Mouse (Mus musculus) right cerebral cortex, adult 18-20 months (tissue): ENCODE measurements around the gene Arhgef1.

Experiments
- DNase-seq: peaks from one replicate; pipeline ENCODE4 v3.0.0; 2022; ENCODE audit warnings: mixed read lengths

Gene Arhgef1

DNA sequence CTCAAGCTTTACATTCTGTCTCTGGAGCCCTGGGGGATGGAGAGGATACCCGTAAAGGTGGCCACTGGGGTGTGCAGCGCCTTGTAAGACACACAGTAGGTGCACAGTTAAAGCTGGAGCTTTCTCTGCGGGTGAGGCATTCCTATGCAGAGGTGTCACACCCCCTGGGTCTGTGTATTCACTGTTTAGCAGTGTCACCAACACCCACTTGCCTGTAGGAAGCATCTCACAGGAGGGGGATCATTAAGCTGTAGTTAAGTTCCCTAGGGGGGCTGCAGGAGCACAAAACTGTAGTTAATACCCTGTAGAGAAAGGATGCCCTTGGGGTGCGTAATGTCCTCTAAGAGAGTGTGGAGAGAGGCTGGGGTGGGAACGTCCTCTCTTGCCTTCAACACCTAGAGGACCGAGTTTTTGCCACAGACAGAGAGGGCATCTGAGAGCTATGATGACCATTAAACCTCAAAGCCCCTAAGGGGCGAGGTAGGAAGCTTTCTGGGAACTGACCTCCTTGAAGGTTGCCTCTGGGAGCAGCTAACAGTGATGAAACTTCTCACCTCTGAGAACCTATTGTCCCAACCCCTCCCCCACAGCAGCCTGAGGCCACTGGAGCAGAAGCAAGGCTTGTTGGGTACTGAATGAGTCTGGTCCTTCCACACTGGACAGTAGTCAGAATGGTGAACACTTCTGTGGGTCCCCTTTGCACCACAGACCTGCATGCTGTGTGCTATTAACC lies 44.8 kb downstream of the Arhgef1 start:
- DNase-seq: no peak

DNA sequence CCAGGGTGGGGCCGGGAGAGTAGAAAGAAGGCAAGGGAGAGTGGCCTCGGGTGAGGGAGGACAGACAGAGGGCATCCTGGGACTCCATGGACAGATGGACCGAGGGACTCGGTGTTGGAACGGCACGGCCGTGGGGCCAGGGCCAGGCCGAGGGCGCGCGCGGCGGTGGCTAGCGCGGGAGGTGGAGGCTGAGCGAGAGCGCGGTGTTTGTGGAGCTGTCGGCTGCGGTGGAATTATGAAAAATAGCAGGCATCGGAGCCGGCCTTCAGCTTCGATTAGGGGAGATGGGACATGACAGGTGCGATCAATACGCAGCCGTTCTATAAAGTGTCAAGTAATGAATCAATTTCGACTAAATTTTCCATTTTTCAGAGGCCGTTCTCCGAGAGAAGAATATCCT lies 46.1 kb downstream of the Arhgef1 start:
- no peak for DNase-seq

DNA sequence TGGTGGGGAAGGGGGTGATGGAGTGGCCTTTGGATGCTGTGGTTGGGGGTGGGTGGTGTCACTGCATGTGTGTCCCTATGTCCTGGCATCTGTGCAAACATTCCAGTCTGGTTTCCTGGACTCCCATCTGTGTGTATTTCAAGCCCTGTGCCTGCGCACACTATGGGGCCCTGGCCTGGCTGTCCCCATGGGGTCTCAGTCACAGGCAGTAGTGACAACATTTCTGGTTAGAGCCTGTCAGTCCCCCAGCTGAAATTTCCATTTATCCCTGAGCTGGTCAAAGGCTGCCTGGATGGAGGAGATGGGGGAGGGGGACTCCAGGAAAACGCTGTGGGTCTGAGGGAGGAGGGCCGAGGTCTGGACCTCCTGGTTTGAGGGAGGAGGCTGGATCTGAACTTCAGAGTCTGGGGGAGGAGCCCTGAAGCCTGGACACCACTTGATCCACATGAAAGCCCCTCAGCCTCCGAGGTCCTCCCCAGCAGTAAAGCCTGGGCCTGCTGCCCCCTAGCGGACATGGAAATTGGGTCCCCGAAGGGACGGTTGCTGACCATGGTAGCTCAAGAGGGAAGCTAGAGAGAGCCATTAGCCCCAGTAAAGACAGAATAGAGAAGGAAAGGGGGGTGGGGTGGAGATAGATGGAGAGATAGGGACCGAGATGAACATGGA lies 47.4 kb downstream of the Arhgef1 start:
- no peak for DNase-seq

DNA sequence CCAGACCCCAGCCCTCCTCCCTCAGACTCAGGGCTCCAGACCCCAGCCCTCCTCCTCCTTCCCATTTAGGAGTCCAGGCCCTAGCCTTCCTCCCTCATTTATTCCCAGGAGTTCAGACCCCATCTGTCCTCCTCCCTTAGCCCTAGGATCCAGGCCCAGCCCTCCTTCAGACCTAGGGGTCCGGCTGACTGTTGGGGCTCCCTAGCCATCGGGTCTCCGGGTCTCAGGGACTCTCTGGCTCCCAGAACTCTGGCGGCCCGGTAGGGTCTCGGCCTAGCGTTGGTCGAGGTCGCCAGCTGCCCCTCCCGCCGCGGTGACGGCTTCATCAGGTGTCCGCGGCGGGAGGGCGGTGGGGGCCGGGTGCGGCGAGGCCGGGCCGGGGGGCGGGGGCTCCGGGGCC lies 51.3 kb downstream of the Arhgef1 start:
- DNase-seq: no peak

DNA sequence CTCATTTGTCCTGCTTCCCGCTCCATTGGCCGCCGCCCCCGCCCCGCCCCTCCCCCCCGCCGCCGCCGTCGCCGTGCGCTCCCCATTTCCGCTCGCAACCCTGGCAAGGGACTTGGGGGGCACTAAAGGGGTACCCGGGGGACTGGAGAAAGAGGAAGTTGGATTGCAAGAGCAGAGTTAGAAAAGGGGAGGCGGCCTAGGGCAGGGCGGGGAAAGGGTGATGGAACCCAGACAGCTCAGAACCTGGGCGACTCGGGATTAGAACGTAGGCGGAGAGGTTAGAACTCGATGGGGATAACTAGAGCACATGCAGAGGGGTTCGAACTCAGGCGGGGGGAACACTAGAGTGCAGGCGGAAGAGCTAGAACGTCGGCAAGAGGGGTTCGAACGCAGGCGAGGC lies 51.7 kb downstream of the Arhgef1 start:
- no peak for DNase-seq

DNA sequence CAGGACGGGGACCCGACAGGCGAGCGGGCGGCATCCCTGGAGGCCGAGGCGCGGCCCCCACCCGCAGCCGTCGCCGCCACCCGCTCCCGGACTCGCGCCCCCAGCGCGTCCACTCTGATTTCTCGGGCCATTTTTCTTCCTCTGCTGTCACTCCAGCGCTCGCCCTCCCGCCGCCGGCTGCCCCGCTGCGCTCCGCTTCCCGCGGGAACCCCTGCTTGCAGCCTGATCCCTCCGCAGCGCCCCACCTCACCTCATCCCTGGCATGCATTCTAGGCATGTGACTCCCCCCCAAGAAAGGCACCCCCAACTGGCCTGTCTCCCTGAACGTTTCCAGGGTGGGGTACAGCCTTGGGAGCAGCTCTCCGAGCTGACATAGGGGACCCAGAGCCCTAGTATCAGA lies 52.5 kb downstream of the Arhgef1 start:
- no peak for DNase-seq

DNA sequence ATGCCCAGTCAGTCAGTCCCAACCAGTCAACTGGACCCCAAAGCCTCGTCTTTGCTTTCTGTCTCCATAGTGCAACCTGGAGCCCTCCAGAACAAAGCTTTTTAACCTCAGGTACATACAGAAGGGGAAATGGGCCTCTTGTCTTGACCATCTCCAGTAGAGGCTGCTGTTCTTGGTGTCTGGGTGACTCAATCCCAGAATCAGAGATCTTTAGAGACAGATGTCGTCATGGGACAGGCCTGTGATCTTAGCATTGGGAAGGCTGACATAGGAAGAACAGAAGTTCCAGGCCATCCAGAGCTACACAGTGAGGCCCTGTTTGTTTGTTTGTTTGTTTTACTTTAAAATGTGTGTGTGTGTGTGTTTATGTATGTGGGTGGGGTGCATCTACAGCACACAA lies 61.6 kb downstream of the Arhgef1 start:
- DNase-seq: no peak

DNA sequence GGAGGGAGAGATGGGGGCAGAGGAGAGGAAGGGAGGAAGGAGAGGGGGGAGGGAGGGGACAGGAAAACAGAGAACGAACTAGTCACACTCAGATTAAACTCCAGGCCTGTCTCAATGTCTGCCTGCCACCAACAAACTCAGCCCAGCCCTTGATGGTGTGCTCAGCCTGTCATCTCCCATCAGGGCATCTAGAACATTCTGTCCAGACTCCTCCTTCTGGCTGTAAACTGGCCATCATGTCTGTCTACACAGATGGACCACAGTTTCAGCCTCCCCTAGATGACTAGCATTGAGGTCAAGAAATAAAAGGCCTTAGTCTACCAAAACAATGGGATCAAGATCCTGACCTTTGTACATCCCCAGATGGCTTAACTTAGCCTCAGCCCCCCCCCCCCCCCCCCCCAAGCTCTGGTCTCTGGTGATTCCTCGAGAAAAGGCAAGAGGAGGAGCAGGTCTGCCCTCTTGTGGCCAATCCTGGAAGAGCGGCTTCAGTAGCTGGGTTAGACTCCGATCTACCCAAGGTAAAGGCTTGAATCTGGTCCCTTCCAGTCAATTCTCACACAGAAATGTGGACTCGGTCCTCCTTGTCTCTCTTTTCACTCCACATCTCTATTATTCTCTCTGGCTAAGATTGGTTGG lies 62.3 kb downstream of the Arhgef1 start:
- peak; percentile 80 for DNase-seq

DNA sequence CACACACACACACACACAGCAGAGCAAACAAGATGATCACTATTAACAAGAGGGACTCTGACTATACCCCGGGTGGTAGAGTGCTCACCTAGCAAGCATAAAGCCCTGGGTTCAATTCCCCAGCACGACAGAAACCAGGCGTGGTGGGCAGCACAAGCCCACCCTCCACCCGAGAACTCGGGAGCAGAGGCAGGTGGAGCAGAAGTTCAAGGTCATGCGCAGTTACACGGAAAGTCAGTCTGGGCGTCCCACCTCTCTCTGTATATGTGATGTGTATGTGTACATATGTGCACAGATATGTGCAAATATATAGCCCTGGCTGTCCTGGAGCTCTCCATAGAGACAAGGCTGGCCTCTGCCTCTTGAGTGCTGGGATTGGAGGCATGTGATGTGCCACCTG lies 65.3 kb downstream of the Arhgef1 start:
- DNase-seq: no peak

DNA sequence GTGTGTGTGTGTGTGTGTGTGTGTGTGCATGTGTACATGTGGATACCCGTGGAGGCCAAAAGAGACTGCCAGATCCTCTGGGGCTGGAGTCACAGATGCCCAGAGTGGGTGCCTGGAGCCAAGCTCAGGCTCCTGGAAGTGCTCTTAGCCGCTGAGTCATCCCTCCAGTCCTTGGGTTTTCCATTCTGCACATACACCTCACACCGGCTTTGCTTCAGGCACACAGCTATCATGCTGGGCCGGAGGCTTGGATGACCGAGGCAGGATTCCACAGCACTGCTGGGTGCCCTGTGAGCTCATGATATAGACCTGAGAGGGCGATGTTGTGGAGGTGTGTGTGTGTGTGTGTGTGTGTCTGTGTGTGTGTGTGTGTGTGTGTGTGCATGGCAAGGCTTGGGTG lies 65.8 kb downstream of the Arhgef1 start:
- DNase-seq: no peak

DNA sequence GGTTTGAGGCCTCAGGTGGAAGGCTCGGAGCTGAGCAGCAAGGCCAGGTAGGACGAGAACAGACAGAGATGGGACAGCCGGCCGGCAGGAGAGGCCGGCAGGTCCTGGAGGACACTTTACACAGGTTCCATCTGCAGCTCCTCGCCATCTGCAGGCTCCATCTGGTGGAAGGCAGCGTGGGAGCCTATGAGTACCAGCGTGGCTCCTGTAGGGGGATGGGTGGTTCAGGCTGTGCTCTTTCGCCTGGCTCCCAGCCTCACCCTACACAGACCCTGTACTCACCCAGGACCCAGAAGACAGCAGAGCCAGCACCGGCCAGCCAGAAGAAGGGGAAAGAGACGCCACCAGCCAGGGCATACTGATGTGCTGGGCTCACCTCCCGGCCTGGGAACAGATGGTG lies 67.1 kb downstream of the Arhgef1 start:
- peak; percentile 72 for DNase-seq

DNA sequence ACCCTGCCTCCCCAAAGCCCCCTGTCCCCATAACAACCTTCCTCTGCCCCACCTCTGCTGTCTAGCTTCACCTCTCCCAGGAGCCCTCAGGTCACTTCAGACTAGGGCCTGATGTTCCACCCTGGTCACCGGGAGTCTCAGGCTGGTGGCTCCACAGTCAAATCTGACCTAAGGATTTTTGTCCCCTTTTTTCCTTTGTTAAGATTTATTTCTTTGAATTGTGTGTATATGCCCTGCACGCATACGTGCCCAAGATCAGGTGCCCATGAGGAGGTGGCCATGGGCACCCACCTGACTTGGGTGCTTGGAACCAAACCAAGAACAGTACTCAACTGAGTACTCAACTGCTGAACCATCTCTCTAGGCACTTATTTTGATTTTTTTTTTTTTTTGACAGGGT lies 67.6 kb downstream of the Arhgef1 start:
- no peak for DNase-seq

DNA sequence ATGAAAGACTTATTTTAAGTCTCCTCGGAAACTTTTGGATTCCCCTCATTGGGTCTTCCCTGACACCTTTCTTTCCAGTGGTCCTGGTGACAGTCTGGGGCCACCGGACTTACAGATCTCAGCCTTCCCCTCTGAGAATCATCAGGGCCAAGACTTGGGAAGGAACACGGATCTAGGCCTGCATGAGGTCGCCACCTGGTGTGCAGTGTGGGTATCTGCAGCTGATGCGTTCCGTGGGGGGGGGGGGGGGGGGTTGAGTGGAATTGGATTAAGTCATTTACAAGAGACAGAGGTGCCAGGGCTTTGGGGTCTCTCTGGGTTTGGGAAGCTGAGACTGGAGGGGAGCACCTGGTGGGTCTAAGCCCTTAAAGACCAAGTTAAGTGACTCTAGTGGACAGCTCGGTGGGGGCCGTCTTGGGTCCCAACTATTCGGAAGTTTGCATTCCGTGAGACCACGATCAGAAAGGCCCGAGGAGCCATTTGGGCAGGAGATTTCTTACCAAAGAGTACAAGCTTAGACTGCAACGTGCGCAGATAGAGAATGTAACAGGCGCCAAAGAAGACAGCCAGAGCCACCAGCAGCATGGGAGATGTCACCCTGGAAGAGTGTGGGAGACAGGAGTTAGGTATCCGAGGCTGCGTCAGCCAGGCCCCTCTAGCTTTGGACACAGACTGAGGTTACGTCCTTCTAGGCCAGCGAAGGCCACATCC lies 68.7 kb downstream of the Arhgef1 start:
- no peak for DNase-seq

DNA sequence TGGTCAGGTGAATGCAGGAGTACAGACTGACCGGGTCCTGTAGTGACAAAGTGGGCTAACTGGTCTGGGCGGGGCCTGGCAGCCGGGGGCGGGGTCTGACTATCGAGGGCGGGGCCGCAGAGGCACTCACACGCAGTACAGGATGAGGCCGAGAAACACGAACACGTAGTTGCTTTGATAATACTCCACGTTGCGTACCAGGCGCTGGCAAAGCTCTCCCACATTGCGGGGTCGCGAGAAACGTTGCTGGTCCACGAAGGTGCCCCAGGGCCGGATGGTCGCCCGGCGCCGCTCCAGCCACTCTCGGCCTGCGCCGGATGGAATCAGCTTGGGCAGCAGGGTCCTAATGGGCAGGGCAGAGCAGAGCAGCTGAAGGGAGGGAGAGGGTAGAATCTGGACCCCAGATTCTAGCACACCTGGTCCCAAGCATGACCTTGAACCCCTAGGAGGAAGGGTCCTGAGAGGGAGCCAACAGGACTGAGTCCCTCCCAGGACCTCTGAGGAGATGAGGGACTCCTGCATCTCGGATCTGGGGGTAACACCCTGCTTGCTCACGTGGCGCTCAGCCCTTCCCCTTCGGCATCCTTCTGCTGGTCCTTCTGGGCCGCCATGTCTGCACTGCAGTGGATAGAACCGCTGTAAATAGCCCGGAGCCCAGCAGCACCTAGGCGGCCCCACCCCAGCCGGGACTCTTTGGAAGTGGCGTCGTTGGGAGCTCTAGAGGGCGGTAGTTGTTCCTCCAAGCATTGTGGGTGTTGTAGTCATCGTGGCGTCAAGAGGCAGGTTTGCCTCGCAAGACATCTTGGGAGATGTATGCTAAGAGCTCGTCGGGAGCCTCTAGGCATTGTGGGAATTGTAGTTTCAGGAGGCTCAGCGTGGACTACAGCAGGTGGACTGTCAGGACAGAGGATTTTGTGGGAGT lies 69.5 kb downstream of the Arhgef1 start, which contains the start of gene Rabac1:
Gene Rabac1 (minus strand): TSS at position 783 of the 922 bp plus-strand sequence.
- DNase-seq: peak; percentile 97

DNA sequence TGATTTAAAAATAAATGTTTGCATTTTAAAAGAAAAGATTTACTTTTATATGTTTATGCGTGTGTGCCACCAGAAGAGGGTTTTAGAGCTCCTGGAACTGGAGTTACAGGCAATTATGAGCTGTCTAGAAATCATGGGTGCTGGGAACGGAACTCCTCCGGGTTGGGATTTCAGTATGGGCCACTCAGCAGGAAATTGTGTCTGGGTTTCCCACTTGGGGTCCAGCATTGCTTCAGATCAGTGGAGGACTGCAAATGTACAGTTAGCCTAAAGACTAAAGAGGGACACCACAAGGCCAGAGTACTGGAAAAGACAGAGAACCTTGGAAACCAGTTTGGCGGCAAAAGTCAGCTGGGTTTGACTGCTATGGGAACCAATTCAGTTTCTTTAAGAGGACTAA lies 70.5 kb downstream of the Arhgef1 start:
- DNase-seq: no peak

DNA sequence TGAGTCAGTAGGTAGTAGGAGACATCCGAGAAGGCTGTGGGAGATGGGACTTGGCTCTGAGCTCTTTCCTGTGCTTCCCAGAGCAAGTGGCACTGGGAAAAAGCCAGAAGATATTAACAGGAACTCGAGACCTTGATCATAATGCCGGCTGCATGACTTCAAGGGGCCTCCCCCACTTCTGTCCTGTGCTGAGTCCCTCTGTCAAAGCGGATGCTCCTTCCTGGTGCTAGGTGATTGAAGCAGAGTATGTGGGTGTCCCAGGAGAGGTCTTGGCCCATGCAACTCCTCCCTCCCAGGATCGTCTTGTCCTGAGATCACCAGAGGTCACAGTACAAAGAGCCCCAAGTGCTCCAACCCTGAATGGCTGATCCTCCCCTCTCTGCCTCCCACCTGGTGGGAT lies 71.2 kb downstream of the Arhgef1 start:
- no peak for DNase-seq

DNA sequence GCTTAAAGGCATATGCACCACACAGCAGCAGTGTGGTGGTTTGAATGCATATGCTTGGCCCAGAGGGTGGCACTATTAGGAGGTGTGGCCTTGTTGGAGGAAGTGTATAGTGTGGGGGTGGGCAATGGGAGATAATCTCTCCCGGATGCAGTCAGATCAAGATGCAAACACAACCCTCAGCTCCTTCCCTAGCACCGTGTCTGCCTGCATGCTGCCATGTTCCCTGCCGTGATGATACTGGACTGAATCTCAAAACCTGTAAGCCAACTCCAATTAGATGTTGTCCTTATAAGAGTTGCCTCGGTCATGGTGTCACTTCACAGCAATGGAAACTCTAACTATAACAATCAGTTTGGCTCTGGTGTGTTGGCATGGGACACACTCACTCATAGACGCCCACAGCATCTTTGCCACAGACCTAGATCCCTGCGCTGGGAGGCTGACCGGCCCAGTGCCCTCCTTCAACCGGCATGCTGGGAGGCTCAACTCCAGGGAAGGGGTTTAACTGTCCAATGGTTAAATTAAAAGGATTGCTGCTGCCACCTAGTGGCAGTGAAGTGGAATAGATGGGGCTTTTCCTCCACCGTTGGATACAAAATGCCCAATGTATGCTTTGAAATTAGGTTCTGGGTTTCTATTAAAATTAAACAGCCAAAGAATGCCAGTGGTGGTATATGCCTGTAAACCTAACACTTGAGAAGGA lies 72.3 kb downstream of the Arhgef1 start:
- no peak for DNase-seq
